Mouse (Mus musculus) testis, adult 2 months (tissue): ENCODE results near the gene Pilra. TPM values are rescaled to one million over a fixed set of nuclear protein-coding genes. Genes with fewer than 3 reads are reported as not detected.

ENCODE experiments used
- H3K27ac ChIP-seq: fragments of 200-500 bp; 2 replicates; pipeline ENCODE4 v1.5.1; 2012; ENCODE audit warnings: low read depth, low read length; ENCODE audit not compliant: control insufficient read depth, insufficient read depth
- H3K27me3 ChIP-seq: fragments of 200-500 bp; 2 replicates; pipeline ENCODE4 v1.6.1; 2012; ENCODE audit warnings: mild to moderate bottlenecking, low read length, moderate library complexity; ENCODE audit not compliant: control insufficient read depth, insufficient read depth
- H3K36me3 ChIP-seq: fragments of 200-500 bp; 2 replicates; pipeline ENCODE4 v1.6.1; 2012; ENCODE audit warnings: mild to moderate bottlenecking, low read length; ENCODE audit not compliant: control insufficient read depth, insufficient read depth
- H3K4me1 ChIP-seq: fragments of 200-500 bp; 2 replicates; pipeline ENCODE4 v1.6.1; 2012; ENCODE audit warnings: low read length; ENCODE audit not compliant: control insufficient read depth, insufficient read depth
- H3K4me3 ChIP-seq: fragments of 200-500 bp; 2 replicates; pipeline ENCODE4 v1.5.1; 2012; ENCODE audit warnings: low read depth, mild to moderate bottlenecking, low read length, moderate library complexity, mixed read lengths; ENCODE audit not compliant: control insufficient read depth
- CTCF ChIP-seq: fragments of 200-500 bp; IDR thresholded peaks from 2 replicates; pipeline ENCODE4 v1.5.1; 2012; ENCODE audit warnings: low read depth, mild to moderate bottlenecking, inconsistent platforms, low read length, moderate library complexity; ENCODE audit not compliant: control insufficient read depth, insufficient read depth, insufficient replicate concordance
- POLR2A ChIP-seq: fragments of 200-500 bp; IDR thresholded peaks from 2 replicates; pipeline ENCODE4 v1.6.1; 2012; ENCODE audit warnings: low read depth, mild to moderate bottlenecking, inconsistent platforms, low read length, moderate library complexity; ENCODE audit not compliant: control insufficient read depth
- polyA plus RNA-seq: library from polyadenylated mRNA; depleted of rRNA; stranded (reverse); fragments of >200 nt; gene quantifications from 2 replicates; pipeline ENCODE4 v1.2.3, GENCODE M21; 2012

Gene Pilra
- polyA plus RNA-seq, 1 experiment: 2.5 TPM

DNA sequence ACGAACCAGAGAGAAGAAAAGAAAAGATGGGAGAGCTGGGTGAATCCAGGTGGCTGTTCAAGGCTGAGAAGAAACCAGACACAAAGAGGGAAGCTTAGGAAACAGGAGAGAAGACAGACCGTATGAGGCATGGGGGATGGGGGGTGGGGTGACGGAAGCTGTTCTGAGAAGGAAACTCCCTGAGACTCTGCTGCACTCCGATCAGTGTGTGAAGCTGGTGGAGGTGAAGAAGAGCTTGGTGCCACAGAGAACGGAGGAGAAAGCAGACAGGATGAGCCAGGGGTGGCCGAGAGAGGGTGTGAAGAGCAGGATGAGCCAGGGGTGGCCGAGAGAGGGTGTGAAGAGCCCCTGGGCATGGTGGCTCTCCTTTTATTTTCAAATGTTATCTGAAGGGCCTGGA lies 9.7 kb downstream of the Pilra start:
- H3K36me3 ChIP-seq: no peaks in the 10 kb centered on the region
- TF ChIP-seq CTCF (no peak), POLR2A (no peak)
- no peak overlapping the region for H3K4me3 ChIP-seq
- H3K27me3 ChIP-seq: no peaks in the 10 kb centered on the region
- H3K4me1 ChIP-seq: no peaks in the 10 kb centered on the region
- H3K27ac ChIP-seq: no peak overlapping the region

DNA sequence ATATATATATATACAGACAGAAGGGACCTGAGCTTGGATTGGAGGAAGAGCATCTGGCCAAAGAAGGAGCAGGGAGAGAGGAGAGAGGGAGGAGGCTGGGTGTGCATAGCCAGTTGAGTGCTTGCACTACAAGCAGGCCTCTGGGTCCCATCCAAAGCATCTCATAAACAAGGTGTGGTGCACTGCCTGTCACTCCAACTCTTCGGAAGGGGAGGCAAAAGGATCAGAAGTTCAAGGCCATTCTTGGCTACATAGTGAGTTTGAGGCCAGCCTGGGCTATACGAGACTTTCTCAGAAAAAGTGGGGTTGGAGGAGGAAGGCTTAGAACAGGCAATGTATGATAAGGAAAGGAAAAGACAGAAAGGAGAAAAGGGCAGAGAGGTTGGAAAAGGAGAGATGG lies 10.1 kb downstream of the Pilra start:
- no peaks in the 10 kb centered on the region for H3K36me3 ChIP-seq

DNA sequence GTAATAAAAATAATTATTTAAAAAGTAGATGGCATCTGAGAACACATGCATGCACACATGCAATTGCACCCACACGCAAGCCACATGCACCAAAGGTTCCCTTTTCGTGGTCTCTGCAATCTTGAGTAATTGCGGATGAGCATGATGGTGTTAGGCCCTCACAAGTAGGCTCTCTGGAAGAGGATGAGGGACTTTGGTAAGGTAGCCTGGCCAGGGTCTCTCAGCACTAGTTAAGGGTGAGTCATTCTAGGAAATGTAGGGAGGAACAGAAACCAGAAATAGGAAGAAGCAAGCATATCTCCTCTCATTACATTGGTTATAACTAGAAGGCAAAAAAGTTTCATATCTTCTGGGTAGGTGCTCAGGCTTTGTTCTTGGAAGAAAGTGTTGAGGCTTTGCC lies 11.1 kb downstream of the Pilra start:
- H3K36me3 ChIP-seq: no peaks in the 10 kb centered on the region
- no peak overlapping the region for H3K4me3 ChIP-seq
- TF ChIP-seq POLR2A: no peak
- TF ChIP-seq CTCF: no peak
- H3K27ac ChIP-seq: no peak overlapping the region
- H3K4me1 ChIP-seq: no peaks in the 10 kb centered on the region
- no peaks in the 10 kb centered on the region for H3K27me3 ChIP-seq

More for the DNA sequence above, 10.1 kb downstream of the Pilra start:
- H3K4me3 ChIP-seq: no peak overlapping the region
- no peak overlapping the region for H3K27ac ChIP-seq
- H3K27me3 ChIP-seq: no peaks in the 10 kb centered on the region
- H3K4me1 ChIP-seq: no peaks in the 10 kb centered on the region
- no peak for TF ChIP-seq CTCF
- no peak for TF ChIP-seq POLR2A

DNA sequence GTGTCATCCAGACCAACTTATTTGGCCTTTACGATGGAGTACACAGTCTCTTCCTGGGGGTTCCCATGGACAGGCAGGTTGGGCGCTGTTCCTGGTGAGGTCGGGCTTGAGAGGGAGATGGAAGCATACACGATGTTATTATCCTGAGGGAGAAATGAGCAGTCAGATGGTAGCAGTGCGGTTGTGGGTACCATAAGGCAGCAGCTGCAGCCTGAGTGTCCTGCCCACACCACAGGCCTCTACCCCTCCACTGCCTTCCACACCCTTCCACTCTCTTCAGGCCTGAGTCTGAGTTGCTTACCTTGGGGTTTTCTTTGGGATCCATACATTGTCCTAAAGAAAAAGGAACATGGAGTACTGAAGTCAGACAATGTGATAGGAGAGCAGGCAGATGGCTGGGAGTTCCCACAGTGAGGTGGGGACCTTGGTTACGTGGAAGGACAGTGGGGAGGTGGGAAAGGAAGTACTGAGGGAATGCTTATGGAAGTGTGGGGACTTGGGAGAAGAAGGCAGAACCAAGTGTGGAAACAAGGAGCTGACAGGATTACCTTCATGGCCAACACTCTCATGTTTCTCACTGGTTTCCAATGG lies 12.5 kb downstream of the Pilra start:
- no peak for TF ChIP-seq CTCF
- no peak for TF ChIP-seq POLR2A
- no peaks in the 10 kb centered on the region for H3K36me3 ChIP-seq
- H3K4me3 ChIP-seq: no peak overlapping the region
- H3K27me3 ChIP-seq: no peaks in the 10 kb centered on the region
- H3K4me1 ChIP-seq: no peaks in the 10 kb centered on the region
- no peak overlapping the region for H3K27ac ChIP-seq

DNA sequence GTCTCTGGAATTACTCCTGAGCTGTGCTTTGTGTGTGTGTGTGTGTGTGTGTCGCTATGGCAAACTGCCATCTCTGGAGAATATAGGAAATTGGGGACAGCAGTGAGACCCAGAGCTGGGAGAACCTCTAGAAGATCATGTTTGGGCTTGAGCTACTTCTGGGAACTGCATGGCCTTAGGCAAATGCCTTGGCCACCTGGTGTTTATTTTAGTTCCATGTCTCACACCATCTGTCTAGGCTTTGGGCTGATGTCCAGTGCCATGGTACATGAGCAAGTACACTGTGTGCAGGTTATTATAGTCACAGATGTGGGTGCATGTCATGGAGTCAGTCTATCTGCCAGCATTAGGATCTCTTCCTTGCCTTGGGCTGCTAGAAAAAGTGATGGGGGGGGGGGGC lies 13.5 kb downstream of the Pilra start:
- H3K36me3 ChIP-seq: no peaks in the 10 kb centered on the region
- no peak overlapping the region for H3K27ac ChIP-seq
- no peaks in the 10 kb centered on the region for H3K4me1 ChIP-seq
- H3K4me3 ChIP-seq: no peak overlapping the region
- no peak for TF ChIP-seq POLR2A
- no peak for TF ChIP-seq CTCF
- no peaks in the 10 kb centered on the region for H3K27me3 ChIP-seq

DNA sequence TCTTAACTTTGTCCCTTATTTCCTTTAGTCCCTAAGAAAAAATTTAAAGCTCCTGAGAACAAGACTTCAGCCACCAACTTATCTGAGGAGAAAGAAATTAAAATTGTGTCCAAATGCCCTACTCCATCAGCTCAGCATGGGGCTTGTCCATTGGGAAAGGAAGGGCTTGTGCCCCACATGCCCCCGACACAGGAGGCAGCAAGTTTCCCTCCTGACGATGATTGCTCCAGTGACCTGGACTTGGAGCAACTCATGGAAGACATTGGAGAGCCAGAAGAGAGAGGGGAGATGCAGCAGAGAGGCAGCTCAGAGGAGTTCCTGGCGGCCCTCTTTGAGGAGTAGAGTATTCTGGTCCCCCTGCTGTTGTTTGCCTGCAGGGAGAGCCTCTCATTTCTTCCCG lies 14.0 kb downstream of the Pilra start:
- no peaks in the 10 kb centered on the region for H3K36me3 ChIP-seq
- no peaks in the 10 kb centered on the region for H3K4me1 ChIP-seq
- no peak overlapping the region for H3K4me3 ChIP-seq
- H3K27me3 ChIP-seq: no peaks in the 10 kb centered on the region
- H3K27ac ChIP-seq: no peak overlapping the region
- TF ChIP-seq CTCF: no peak
- no peak for TF ChIP-seq POLR2A

DNA sequence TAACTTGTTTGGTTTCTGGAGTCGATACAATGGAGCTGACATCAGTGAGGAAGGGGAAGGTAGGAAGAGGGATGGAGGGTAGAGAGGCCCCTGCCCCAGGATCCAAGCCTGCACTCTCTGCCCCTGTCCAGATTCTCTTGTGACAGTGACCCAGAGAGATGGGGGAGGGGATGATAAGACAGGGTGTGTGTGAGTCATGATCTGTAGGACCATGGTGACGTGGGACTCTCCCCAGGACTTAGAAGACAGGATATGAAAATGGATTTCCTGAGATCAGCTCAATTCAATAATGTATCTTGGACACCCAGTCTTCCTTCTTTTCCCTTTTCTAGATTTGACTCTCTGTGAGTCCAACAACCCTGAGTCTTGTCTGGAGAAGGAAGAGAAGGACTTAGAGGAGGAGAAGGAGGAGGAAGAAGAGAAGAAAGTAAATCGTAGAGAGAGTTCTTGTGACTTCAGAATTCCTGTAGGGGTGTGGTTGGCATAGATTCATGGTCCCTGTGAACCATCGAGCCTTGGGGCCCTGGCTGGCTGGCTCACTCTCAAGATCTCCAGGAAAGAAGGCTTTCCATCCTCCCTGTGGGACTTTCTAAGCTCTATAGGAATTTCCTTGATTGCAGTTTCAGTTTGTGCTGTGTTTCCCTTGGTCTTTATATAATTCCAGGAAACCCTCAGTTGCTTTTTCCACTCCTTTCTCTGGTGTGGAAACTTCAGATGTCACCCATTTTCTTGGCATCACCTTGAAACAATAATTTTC lies 18.4 kb downstream of the Pilra start:
- no peaks in the 10 kb centered on the region for H3K4me1 ChIP-seq
- H3K27me3 ChIP-seq: no peaks in the 10 kb centered on the region
- H3K27ac ChIP-seq: no peak overlapping the region
- H3K36me3 ChIP-seq: no peaks in the 10 kb centered on the region
- TF ChIP-seq CTCF: no peak
- no peak for TF ChIP-seq POLR2A
- H3K4me3 ChIP-seq: no peak overlapping the region

DNA sequence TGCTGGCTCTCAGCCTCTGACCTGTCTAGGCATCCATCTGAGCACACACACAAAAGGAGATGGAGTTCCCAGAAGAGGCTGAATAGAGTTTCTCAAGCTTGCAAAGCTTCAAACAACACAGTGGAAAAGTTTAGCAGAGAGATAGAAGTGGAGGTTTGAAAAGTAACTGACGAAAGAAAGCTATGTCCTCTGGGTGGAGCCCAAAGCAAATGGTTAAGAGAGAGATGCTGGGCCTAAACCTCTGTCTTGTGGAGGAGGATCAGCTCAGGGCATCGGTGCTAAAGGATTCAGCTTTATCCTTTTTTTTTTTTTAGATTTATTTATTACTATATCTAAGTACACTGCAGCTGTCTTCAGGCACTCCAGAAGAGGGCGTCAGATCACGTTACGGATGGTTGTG lies 27.8 kb downstream of the Pilra start:
- no peaks in the 10 kb centered on the region for H3K27me3 ChIP-seq
- H3K36me3 ChIP-seq: no peaks in the 10 kb centered on the region; the same call in 1 of the 2 replicates
- H3K4me1 ChIP-seq: no peaks in the 10 kb centered on the region
- TF ChIP-seq POLR2A: no peak
- no peak for TF ChIP-seq CTCF
- H3K4me3 ChIP-seq: no peak overlapping the region
- no peak overlapping the region for H3K27ac ChIP-seq
